Mouse (Mus musculus): Measurements from ENCODE around the gene Cpn1. TPM values are rescaled to one million over a fixed set of nuclear protein-coding genes. Genes with fewer than 3 reads are reported as not detected.

The Cpn1 gene
- polyA plus RNA-seq, 1 experiment from 2014 or later: 46.1 TPM

GRCm38 (mm10) chr19:43938355-43938754, 48.0 kb downstream of the Cpn1 start:
- H3K4me3 ChIP-seq (replicated peaks): no peak overlapping the region
- no peak for ATAC-seq (ENCODE audit: low read depth)

GRCm38 (mm10) chr19:43930926-43931325, 55.4 kb downstream of the Cpn1 start:
- H3K4me3 ChIP-seq (replicated peaks): no peak overlapping the region
- DNase-seq (no peak), ATAC-seq (ENCODE audit: low read depth) (no peak)
- 54% methylated on average over 6 of the region's 6 CpGs for WGBS (ENCODE audit: insufficient replicate concordance)
- H3K9ac ChIP-seq: no peak overlapping the region
- peaks cover 5% of the 10 kb centered on the region; the same call in 1 of the 2 replicates for H3K4me1 ChIP-seq (replicated peaks)
- H3K9me3 ChIP-seq (replicated peaks): no peaks in the 10 kb centered on the region
- no peak overlapping the region for H3K4me2 ChIP-seq
- H3K27ac ChIP-seq: no peak overlapping the region
- no peaks in the 10 kb centered on the region for H3K27me3 ChIP-seq
- no peaks in the 10 kb centered on the region for H3K36me3 ChIP-seq

More at GRCm38 (mm10) chr19:43938355-43938754, 48.0 kb downstream of the Cpn1 start:
- Histone ChIP-seq H3K27me3 (no peaks in the 10 kb centered on the region), H3K4me2 (peak overlapping the region; percentile 83; the same call in 1 of the 2 replicates), H3K9me3 (replicated peaks) (no peaks in the 10 kb centered on the region), H3K36me3 (no peaks in the 10 kb centered on the region), H3K4me1 (replicated peaks) (peaks cover 31% of the 10 kb centered on the region), H3K9ac (no peak overlapping the region), H3K27ac (no peak overlapping the region)
- no peak for DNase-seq
- 28% methylated on average over 11 of the region's 11 CpGs for WGBS (ENCODE audit: insufficient replicate concordance)

GRCm38 (mm10) chr19:43930366-43930765, 56.0 kb downstream of the Cpn1 start:
- H3K4me1 ChIP-seq (replicated peaks): peaks cover 5% of the 10 kb centered on the region; the same call in 1 of the 2 replicates
- H3K36me3 ChIP-seq: no peaks in the 10 kb centered on the region
- H3K9ac ChIP-seq: no peak overlapping the region
- no peak overlapping the region for H3K27ac ChIP-seq
- no peak for DNase-seq
- 30% methylated on average over 7 of the region's 7 CpGs for whole genome bisulfite sequencing (ENCODE audit: insufficient replicate concordance)
- H3K27me3 ChIP-seq: no peaks in the 10 kb centered on the region
- no peak overlapping the region for H3K4me3 ChIP-seq (replicated peaks)
- no peak for ATAC-seq (ENCODE audit: low read depth)
- no peak overlapping the region for H3K4me2 ChIP-seq
- no peaks in the 10 kb centered on the region for H3K9me3 ChIP-seq (replicated peaks)

- H3K4me3 ChIP-seq (replicated peaks): no peak overlapping the region
- H3K9ac ChIP-seq: no peak overlapping the region
- H3K9me3 ChIP-seq (replicated peaks): no peaks in the 10 kb centered on the region
- no peak for ATAC-seq (ENCODE audit: low read depth)
- no peak overlapping the region for H3K4me2 ChIP-seq
- no peaks in the 10 kb centered on the region for H3K27me3 ChIP-seq
- H3K4me1 ChIP-seq (replicated peaks): peaks cover 5% of the 10 kb centered on the region; the same call in 1 of the 2 replicates
- WGBS (ENCODE audit: insufficient replicate concordance): 55% methylated on average over 11 of the region's 11 CpGs
- no peak for DNase-seq
- H3K36me3 ChIP-seq: no peaks in the 10 kb centered on the region
- no peak overlapping the region for H3K27ac ChIP-seq
Observed at GRCm38 (mm10) chr19:43929869-43930268, 56.5 kb downstream of the Cpn1 start.

- H3K27me3 ChIP-seq: no peaks in the 10 kb centered on the region
- WGBS (ENCODE audit: insufficient replicate concordance): 56% methylated on average over 5 of the region's 5 CpGs
- no peak overlapping the region for H3K4me3 ChIP-seq (replicated peaks)
- no peaks in the 10 kb centered on the region for H3K9me3 ChIP-seq (replicated peaks)
- H3K4me1 ChIP-seq (replicated peaks): peaks cover 5% of the 10 kb centered on the region; the same call in 1 of the 2 replicates
- no peak overlapping the region for H3K9ac ChIP-seq
- no peak overlapping the region for H3K27ac ChIP-seq
- DNase-seq: no peak
- no peak for ATAC-seq (ENCODE audit: low read depth)
- no peaks in the 10 kb centered on the region for H3K36me3 ChIP-seq
- H3K4me2 ChIP-seq: no peak overlapping the region
Observed at GRCm38 (mm10) chr19:43927967-43928366, 58.4 kb downstream of the Cpn1 start.

GRCm38 (mm10) chr19:43927057-43927456, 59.3 kb downstream of the Cpn1 start:
- Histone ChIP-seq H3K4me1 (replicated peaks) (peaks cover 5% of the 10 kb centered on the region), H3K36me3 (no peaks in the 10 kb centered on the region), H3K27ac (no peak overlapping the region), H3K4me2 (no peak overlapping the region), H3K9ac (no peak overlapping the region), H3K9me3 (replicated peaks) (no peaks in the 10 kb centered on the region), H3K4me3 (replicated peaks) (no peak overlapping the region), H3K27me3 (no peaks in the 10 kb centered on the region)
- WGBS (ENCODE audit: insufficient replicate concordance): 64% methylated on average over 10 of the region's 10 CpGs
- DNase-seq (no peak), ATAC-seq (ENCODE audit: low read depth) (no peak)

- Histone ChIP-seq H3K27me3 (no peaks in the 10 kb centered on the region), H3K9me3 (replicated peaks) (no peaks in the 10 kb centered on the region), H3K9ac (no peak overlapping the region), H3K4me3 (replicated peaks) (no peak overlapping the region), H3K4me1 (replicated peaks) (peaks cover 9% of the 10 kb centered on the region), H3K4me2 (no peak overlapping the region), H3K27ac (no peak overlapping the region), H3K36me3 (no peaks in the 10 kb centered on the region)
- ATAC-seq (ENCODE audit: low read depth) (no peak), DNase-seq (no peak)
- 56% methylated on average over 10 of the region's 10 CpGs for WGBS (ENCODE audit: insufficient replicate concordance)
Observed at GRCm38 (mm10) chr19:43926141-43926987, 60.0 kb downstream of the Cpn1 start.

GRCm38 (mm10) chr19:43924361-43924760, 62.0 kb downstream of the Cpn1 start:
- 43% methylated on average over 8 of the region's 8 CpGs for WGBS (ENCODE audit: insufficient replicate concordance)
- H3K36me3 ChIP-seq: no peaks in the 10 kb centered on the region
- H3K4me2 ChIP-seq: no peak overlapping the region
- no peak overlapping the region for H3K27ac ChIP-seq
- ATAC-seq (ENCODE audit: low read depth) (no peak), DNase-seq (no peak)
- no peak overlapping the region for H3K9ac ChIP-seq
- peaks cover 29% of the 10 kb centered on the region for H3K4me1 ChIP-seq (replicated peaks)
- peaks cover 4% of the 10 kb centered on the region; the same call in 1 of the 2 replicates for H3K27me3 ChIP-seq
- no peak overlapping the region for H3K4me3 ChIP-seq (replicated peaks)
- H3K9me3 ChIP-seq (replicated peaks): no peaks in the 10 kb centered on the region

GRCm38 (mm10) chr19:43922963-43923362, 63.4 kb downstream of the Cpn1 start:
- Histone ChIP-seq H3K9me3 (replicated peaks) (no peaks in the 10 kb centered on the region), H3K4me1 (replicated peaks) (peaks cover 38% of the 10 kb centered on the region), H3K27ac (no peak overlapping the region), H3K9ac (no peak overlapping the region), H3K4me3 (replicated peaks) (no peak overlapping the region), H3K4me2 (no peak overlapping the region), H3K36me3 (no peaks in the 10 kb centered on the region), H3K27me3 (peaks cover 4% of the 10 kb centered on the region; the same call in 1 of the 2 replicates)
- WGBS (ENCODE audit: insufficient replicate concordance): 82% methylated on average over 7 of the region's 7 CpGs
- DNase-seq: no peak
- no peak for ATAC-seq (ENCODE audit: low read depth)

- peaks cover 4% of the 10 kb centered on the region; the same call in 1 of the 2 replicates for H3K27me3 ChIP-seq
- DNase-seq (no peak), ATAC-seq (ENCODE audit: low read depth) (no peak)
- H3K9me3 ChIP-seq (replicated peaks): no peaks in the 10 kb centered on the region
- H3K27ac ChIP-seq: no peak overlapping the region
- peak overlapping the region; percentile 14; the same call in 1 of the 2 replicates for H3K4me3 ChIP-seq (replicated peaks)
- peaks cover 44% of the 10 kb centered on the region for H3K4me1 ChIP-seq (replicated peaks)
- H3K4me2 ChIP-seq: peak overlapping the region; percentile 49
- no peak overlapping the region for H3K9ac ChIP-seq
- no peaks in the 10 kb centered on the region for H3K36me3 ChIP-seq
- whole genome bisulfite sequencing (ENCODE audit: insufficient replicate concordance): 23% methylated on average over 13 of the region's 13 CpGs
Observed at GRCm38 (mm10) chr19:43921410-43921809, 64.9 kb downstream of the Cpn1 start.

GRCm38 (mm10) chr19:43920453-43921300, 65.7 kb downstream of the Cpn1 start:
- H3K4me1 ChIP-seq (replicated peaks): peaks cover 49% of the 10 kb centered on the region
- H3K27me3 ChIP-seq: peaks cover 4% of the 10 kb centered on the region; the same call in 1 of the 2 replicates
- ATAC-seq (ENCODE audit: low read depth) (no peak), DNase-seq (no peak)
- no peak overlapping the region for H3K9ac ChIP-seq
- H3K4me2 ChIP-seq: peak overlapping the region; percentile 49
- no peak overlapping the region for H3K27ac ChIP-seq
- WGBS (ENCODE audit: insufficient replicate concordance): 15% methylated on average over 32 of the region's 32 CpGs
- no peaks in the 10 kb centered on the region for H3K9me3 ChIP-seq (replicated peaks)
- H3K36me3 ChIP-seq: no peaks in the 10 kb centered on the region
- 0 out of 2 replicates have a peak overlapping the region, but pooled peaks have one; percentile 14 for H3K4me3 ChIP-seq (replicated peaks)
